Mouse (Mus musculus) embryo, embryonic 10.5 days (tissue): Measurements from ENCODE around the gene Lmtk2.

Experiments
- DNase-seq: peaks from one replicate; pipeline ENCODE4 v3.0.0-alpha.2; 2015; ENCODE audit warnings: low spot score

Gene Lmtk2

DNA sequence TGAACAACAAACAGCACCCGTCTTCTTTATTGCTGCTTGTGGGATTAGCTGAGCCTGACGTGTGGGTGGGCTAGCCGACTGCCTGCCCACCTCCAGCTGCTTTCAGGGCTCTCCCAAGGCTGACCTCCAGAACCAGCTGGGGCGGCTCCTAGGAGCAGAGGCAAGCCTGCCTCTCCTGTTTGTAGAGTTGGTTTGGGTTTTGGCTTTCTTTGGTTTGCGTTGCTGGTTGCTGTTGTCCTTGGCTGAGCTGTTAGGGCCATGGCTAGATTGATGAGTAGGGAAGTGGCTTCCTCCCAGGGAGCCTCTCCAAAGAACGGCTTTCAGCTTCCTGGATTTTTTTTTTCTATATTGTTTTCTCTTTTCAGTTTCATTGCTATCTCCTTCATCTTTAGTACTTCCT, 78.0 kb downstream of the Lmtk2 start:
- no peak for DNase-seq

DNA sequence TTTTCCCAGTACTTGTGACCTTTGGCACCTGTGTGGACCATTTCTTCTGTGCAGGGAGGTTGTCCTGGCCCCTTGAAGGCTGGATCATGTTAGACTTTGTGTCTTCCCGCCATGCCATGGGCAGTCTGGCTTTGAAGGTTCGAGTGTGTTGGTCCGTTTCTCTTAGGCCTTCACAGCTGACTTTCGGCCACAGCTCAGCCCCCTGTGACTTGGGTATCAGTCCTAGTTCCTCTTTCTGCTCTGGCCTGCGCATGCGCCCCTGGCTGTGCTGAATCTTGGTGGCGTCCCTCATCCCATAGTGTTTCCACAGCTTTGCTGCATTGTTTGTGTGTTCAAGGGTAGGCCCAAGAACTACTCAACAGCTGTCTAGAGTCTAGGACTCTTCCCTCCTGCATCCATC, 81.0 kb downstream of the Lmtk2 start:
- DNase-seq = no peak

DNA sequence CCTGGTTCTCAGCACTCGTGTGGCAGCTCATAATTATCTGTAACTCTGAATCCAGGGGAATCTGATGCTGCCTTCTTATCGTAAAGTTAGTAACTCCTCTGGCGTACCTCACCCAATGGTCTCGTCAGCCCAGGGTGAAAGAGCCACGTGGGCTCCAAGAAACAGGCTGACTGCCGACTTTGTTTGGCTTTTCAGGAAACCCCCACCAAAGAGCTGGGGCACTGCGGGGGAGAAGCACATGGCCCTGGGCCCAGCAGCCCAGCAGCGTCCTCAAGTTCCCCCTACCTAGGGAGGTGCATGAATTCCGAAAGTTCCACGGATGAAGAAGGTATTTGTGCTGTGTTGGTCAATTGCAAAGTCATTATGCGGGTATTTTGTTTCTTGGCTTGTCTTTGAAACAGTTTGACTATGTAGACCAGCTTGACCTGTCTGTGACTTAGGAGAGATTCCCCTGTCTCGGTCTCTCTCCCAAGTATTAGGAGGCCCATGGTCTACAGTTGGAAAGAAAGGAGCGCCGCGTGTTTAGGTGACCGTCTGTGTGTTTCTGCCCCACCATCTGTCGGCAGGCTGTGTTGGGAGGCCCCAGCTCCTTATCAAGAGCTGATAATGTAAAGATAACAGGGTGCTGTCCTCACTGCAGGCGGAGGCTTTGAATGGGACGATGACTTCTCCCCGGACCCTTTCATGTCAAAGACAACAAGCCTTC, 82.5 kb downstream of the Lmtk2 start:
- no peak for DNase-seq

DNA sequence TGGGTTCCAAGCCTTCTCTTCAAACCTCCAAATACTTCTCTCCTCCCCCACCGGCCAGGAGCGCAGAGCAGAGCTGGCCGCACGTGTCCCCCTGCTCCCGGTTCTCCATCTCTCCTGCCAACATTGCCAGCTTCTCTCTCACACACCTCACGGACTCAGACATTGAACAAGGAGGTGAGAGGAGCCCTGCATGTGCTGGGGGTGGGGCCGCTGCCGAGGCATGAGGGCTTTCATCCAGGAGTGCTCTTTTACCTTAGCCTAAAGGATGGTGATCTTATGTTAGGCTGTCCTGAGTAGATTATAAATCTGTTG, 83.0 kb downstream of the Lmtk2 start:
- DNase-seq = no peak

DNA sequence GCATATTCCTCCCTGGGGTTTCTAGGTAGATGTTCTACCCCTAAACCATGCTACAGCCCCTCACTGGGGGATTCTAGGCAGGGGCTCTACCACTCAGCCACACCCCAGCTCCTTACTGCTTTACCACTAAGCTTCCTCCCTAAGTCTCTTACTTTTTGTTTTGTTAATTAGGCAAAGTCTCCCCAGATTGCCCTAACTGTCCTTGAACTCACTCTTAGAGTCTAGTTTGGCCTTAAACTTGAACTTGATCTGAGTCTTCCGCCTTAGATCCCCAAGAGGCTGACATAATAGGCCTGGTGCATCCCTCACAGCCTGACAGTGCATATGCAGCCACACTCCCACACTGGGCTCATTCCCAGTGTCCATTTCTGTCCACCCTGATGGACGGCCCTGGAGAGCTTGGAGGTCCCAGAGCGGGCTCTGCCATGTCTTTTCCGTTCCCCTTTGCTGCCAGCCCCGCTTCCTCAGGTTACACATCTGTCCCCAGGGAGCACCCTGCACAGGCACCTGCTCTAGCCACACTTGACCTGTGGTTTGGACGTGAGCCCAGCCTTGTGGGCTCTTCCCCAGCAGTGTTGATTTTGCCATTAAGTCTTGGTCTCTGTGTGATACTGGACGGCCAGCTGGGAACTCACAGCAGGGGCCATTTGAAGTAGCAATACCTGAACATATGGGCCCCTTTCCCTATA, 83.6 kb downstream of the Lmtk2 start:
- no peak for DNase-seq

DNA sequence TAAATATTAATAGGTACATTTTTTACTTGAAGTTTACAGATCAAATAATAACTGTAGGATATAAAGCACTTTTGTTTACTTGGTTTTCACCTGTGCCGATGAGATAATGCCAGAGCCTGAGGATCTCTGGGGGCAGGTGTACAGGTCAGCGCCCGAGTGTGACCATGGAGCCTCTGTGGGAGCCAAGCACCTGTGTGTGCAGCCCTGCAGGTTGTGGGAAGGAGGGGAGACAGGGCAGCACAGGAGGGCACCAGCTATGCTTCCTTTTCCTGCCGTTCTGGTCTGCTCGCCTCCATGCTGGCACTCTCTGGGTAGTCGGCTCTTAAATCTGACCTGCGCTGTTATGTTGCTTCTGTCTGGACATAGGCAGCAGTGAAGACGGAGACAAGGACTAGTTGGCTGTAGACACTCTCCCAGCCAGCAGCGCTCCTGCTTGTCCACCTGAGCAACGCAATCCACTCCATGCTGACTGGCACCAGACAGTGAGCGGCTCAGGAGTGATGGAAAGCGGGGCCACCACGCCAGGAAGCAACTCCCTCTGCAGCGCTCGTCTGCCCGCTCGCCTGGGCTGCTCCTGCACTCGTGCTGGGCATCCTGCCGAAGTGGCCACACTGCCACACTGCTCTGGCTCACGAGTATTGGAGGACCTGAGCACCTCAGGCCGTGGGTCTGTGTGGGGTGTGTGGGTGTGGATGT, 84.3 kb downstream of the Lmtk2 start:
- DNase-seq = no peak

DNA sequence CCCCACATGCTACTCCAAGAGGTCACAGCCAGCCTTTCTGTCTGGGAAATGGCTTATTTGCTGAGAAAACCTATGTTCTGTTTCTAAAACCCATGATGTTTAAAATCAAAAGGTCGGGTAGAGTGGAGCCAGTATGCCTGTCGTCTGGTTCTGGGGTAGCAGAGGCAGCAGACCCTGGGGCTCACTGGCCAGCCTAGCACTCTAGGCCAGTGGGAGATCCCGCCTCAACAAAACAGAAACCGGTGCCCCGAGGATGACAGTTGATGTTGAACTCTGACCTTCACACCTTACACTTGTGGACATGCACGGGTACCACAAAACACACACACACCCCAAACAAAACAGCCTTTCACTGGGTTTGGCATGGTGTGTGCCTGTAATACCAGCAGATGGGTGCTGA, 88.2 kb downstream of the Lmtk2 start:
- no peak for DNase-seq

DNA sequence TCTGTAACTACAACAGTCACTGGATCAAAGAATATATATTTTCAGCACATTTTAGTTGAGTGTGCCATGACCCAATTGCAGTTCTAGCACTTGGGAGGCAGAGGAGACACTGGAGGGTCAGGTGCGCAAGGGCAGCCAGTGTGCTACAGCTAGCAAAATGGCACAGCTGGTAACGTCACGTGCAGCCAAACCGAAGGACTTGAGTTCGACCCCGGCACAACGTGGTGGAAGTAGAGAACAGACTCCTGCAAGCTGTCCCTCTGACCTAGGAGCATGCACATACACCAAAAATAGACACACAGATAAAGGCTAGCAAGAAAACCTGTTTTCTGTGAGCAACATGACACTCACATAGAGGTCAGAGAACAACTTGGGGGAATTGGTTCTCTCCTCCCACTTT, 89.1 kb downstream of the Lmtk2 start:
- DNase-seq = no peak

DNA sequence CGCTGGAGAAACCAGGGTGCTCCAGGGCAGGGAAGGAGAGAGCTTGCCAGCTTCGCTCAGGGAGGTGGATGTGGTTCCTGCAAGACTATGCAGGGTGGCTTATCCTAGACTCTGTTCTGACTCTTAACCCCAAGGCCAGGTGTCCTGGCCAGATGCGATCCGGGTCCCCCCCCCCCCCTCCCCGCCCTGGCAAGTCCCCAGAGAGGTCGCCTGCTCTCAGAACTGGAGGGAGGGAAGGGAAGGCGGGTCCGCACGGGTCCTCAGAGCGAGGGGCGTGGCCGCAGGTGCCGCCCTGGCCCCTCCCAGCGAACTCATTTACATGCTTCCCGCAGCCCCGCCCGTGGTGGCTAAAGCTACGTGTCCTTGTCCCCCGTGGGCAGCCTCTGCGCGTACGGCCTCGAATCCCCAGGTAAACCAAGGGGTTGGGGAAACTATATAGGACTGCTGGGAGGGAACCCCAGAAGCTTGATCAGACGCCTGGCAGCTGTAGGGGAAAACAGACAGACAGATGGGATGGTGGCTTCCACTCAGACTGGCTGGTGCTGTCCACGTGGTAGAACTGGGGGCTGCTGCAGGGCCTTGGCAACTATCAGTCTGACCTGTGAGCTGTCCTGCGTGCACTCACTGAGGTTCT, 89.8 kb downstream of the Lmtk2 start, which contains the start of gene Bhlha15:
Gene Bhlha15, plus strand, starts transcription at position 337 of the 634 bp plus-strand sequence.
- DNase-seq = peak; percentile 58

DNA sequence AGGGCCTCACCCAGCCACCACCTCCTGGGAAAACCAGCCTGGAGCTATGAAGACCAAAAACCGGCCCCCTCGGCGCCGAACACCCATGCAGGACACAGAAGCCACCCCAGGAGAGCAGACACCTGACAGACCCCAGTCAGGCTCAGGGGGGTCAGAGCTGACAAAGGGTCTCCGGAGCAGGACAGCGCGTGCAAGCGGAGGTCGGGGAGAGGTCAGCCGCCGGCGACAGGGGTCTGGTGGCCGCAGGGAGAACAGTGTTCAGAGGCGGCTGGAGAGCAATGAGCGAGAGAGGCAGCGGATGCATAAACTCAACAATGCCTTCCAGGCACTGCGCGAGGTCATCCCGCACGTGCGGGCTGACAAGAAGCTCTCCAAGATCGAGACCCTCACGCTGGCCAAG, 90.8 kb downstream of the Lmtk2 start:
- DNase-seq = peak; percentile 36

DNA sequence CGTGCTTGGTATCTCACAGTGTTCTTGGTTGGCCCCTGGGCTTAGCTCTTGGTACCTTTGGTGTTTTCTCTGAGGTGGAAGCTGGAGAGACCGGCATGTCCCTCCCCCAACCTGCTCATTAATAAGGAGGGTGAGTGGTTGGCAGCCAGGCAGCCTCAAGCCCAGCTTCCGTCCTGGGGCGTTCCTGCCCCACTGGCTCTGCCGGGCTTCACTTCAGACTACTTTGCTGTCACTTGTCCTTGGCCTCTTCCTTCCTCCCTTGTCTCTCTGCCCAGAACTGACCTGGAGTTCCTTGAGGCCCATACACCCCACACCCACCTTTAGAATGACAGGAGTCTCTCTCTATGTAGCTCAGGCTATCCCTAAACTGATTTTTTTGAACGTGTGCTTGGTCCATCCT, 92.4 kb downstream of the Lmtk2 start:
- no peak for DNase-seq

DNA sequence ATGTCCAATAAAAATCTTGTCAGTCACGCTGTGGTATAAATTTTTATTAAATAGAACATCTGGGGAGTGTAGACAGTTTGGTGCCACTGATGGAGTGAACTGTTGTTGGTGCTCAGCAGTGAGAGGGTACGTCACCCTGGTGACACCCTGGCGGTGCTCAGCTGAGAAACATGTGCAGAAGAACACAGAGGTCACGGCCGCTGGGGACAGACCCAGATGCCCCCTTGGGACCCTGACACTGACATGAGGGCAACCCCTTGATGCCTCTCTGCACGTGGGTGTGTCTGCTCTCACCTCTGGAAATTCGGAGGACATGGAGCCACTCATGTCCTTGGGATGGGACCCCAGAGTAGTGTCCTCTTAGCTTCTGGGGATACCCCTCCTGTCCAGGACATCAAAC, 94.2 kb downstream of the Lmtk2 start:
- DNase-seq = no peak

DNA sequence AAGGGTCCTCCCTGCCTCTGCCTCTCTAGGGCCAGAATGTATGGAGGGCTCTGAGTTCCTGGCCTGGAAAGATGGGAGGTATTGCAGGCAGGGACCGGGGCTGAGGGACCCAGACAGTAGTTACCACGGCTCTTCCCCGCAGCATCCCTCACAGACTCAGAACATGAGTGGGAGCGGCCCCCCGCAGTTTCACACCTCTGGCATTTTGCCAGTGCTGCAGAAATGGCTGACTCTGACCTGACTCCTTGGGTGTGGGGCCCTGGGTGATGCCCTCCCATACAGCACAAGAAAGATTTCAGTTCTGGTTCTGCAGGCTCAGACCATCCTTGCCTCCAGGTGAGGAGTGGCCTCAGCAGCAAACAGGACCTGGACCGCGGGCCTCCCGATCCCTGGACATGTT, 95.3 kb downstream of the Lmtk2 start:
- no peak for DNase-seq

DNA sequence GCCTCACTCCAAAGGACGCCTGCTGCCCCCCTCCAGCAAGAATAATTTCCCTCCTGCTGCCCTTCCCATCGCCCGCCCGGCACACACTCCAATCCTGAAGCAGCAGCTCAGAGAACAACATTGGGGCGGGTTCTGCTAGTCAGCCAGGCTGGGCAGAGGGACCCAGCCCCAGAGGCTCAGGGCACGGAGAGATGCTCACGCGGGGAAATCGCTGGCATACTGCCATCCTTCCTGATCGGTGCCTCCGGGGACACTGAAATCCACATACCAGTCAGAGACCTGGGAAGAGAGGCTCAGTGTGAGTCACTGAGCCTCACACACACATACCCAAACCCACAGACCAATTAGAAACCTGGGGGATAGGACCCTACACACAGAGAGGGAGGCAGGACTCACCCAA, 100.4 kb downstream of the Lmtk2 start:
- no peak for DNase-seq

DNA sequence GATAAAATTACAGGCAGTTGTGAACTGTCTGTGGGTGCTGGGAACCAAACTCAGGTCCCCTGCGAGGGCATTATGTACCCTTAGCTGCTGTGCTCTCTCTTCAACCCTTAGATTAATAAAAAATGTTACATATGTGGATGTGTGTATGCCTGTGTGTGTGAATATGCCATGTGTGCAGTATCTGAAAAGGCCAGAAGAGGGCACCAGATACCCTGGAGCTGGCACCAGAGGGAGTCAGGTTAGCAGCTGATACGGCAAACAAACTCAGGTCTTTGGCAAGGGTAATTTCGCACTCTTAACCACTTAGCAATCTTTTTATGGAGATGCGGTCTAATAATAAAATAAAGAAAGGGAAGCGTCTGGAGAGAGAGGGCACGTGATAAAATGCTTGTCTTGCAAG, 102.2 kb downstream of the Lmtk2 start:
- no peak for DNase-seq

DNA sequence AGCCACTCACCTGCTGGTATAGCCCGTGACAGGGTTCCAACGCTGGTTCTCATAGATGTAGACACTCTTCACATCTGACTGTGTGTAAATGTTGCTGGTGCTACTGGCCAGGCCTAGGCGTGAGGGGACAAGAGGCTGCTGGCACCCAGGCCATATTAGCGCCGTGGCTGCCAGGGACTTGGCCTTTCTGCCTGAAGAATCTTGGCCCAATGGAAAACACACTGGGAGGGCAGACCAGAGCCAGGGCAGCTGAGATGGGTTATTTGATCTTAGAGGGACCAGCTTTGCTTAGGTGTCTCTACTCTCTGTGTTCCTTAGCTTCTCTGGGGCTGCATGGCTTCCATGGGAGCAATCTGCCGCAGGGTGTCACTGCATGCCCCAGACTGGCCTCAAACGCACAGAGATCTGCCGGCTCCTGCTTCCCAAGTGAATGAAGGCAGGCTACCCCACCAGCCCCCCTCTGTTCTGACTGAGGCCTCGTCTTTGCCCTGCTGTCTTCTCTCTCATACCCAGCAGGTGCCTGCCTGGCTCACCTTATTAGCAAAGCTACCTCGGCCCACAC, 103.2 kb downstream of the Lmtk2 start:
- DNase-seq = no peak

DNA sequence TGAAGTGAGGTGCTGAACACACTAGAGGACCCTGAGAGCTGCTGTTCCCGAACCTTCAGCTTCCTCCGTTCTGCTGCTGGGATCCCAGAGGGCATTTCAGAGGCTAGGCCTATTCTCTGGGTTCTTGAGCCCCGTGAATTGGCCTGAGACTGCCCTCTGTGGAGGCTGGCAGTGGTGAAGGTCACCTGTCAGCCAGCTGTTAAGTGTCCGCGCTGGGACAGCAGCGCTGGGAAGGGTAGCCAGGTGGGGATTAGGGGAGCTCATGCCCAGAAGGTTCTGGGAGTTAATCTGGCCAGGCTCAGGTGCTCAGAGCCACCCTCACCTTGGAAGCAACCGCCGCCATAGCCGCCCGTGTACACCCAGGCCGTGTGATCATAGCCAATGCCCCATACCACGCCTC, 104.1 kb downstream of the Lmtk2 start:
- DNase-seq = no peak

DNA sequence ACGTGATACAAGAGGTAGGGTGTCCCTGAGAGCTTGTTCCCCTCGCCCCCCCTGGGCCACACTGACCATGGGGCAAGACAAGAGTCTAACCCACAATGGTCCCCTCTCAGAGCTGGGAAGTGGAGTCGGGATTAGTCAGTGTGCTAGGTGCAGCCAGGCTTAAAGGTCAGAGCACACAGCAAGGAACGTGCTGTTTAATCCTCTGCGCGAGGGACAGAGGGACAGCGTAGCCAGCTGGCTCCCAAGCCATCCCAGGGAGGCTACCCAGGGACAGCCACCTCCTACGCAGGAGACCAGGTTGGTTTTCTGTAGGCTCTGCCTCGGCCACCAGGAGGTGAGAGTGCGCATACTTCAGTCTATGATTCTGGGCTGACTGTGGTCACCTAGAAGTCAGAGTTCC, 104.7 kb downstream of the Lmtk2 start:
- no peak for DNase-seq

DNA sequence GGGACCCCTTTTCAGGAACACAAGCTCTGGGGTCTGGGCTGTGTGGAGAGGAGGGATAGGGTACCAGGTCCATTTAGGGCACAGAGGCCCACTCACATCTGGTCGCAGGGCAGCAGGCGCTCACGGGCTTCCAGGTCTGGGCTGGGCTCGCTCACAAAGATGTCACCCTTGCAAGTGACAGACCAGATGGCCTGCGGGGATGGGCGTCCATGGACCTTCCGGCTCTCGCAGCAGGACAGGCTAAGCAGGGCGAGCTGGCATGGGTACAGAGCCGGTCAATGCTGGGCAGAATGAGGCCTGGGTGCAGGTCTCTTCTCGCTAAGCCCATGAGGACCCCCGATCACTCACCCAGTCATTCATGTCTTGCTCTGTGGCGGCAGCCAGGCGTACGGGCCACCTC, 105.8 kb downstream of the Lmtk2 start:
- DNase-seq = no peak

DNA sequence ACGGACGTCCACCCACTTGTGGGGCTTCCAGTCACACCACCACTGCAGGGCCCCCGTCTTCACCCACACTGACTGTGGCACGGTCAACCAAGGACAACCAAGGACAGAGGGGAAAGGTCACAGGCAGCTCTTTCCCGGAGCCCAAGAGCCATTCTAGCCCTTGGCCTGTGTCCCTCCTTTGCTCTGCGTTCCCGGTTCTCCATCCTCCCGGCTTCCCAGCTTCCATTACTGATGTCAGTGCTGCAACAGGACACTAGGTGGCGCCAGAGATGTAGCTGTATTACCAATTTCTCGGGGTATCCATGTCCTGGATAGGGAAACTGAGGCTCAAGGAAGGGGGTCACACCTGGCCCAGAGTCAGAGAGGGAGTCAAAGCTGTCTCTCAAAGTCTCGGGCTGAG, 107.2 kb downstream of the Lmtk2 start:
- DNase-seq = peak; percentile 64

DNA sequence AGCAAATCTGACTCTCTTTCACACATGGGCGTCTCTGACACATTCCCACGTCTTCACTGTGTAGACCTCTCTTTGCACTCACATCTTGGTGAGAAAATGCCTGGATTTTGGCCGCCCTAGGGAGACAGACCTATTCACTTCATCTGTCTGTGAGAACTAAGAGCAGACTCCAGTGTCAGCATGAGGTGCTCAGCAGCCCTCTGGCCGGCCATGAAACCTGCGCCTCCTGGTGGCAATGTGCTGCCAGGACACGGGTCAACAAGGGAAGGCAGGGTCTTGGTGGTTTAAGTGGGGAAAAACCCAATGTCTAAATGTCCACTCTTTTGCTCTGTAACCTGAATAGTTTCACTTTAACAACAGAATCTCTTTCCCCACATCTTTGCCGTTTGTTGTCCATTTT, 114.2 kb downstream of the Lmtk2 start:
- peak; percentile 77 for DNase-seq

DNA sequence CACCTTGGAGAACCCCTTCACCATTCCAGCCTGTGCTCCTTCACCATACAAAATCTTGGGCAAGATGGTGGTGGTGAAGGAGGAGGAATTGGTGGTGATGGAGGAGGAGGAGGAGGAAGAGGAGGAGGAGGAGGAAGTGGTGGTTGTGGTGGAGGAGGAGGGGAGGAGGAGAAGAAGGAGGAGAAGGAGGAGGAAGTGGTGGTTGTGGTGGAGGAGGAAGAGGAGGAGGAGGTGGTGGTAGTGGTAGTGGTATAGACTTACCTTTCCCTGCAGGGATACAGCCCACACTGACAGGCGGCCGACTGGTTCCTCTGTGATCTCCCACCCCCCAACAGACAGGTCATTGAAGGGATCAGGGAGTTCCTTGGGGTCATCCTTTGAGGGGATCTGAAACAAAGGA, 115.8 kb downstream of the Lmtk2 start:
- no peak for DNase-seq

DNA sequence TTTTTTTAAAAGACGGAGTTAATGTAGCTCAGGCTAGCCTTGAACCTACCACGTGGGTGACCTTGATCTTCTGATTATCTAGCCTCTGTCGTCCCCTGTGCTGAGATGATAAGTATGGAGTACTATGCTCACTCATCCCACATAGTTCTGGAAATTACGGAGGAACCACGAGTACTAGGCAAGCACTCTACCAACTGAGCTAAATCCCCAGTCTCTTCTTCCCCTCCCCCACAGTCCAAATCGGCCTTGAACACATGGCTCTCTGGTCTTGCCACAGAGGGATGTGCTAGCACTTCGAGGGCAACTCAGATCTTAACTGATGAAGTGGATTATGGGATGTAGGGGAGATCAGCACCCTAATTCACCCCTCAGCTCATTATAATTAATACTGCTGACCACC, 117.8 kb downstream of the Lmtk2 start:
- DNase-seq = no peak
